Comparison of ENCODE assay signal across 10 mouse cellular contexts in the genomic region with DNA sequence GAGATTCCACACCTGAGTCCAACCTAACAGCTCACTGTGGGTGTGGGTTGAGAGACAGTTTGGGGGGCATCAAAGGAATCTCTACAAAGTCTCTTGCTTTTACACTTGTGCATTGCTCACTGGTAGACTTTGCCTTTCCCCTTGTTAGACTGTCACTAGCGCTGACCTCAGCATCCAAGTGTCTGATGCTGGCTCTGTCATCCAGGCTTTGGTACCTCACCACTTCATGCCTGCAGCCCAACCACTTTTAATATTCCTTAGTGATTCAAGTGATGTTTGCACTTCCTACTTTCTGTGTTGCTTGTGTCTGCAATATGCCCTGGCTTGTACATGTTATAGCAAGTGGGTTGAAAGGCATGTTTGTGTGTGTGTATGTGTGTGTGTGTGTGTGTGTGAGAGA.
DNase-seq lines count a peak whose midpoint lies in the region; TF ChIP-seq lines count a peak whose summit lies in the region.
"Had no signal": no experiment of that assay in that cellular context is flagged by ENCODE, and none has a peak within 500 bp of the region (broad histone marks: within the 10 kb centered on the region; RNA-seq: fewer than 3 reads in every experiment).

No protein-coding gene starts in this region.

- H3K27ac ChIP-seq in kidney, adult 2 months (ENCODE audit: insufficient read depth, low read depth, low read length) = peak overlapping the region; percentile 100; the same call in 1 of the 2 replicates

- TF ChIP-seq POLR2A in kidney, adult 2 months (IDR thresholded peaks at IDR 0.05; ENCODE audit: low read depth, low read length) = no peak

- no peaks in the 10 kb centered on the region for H3K36me3 ChIP-seq in kidney, adult 2 months (ENCODE audit: control insufficient read depth, insufficient read depth, low read length)

- no peaks in the 10 kb centered on the region for H3K27me3 ChIP-seq in kidney, adult 2 months (replicated peaks; ENCODE audit: control insufficient read depth, insufficient read depth, low read length)

- H3K4me3 ChIP-seq in kidney, adult 2 months (ENCODE audit: insufficient read depth, low read depth, low read length) = no peak overlapping the region

- 89% methylated on average over 1 of the region's 1 CpGs for WGBS in kidney, adult 2 months

- intact Hi-C loops in heart, postnatal 10 days (cut with DNase I) = no loop called here

- no peak for TF ChIP-seq CTCF in kidney, adult 2 months (conservative IDR thresholded peaks at IDR 0.05; ENCODE audit: insufficient read depth, insufficient read length, low read depth, low read length)

- peaks cover 35% of the 10 kb centered on the region for H3K4me1 ChIP-seq in kidney, adult 2 months (ENCODE audit: control insufficient read depth, insufficient read depth, low read length)

- peak; percentile 31 for DNase-seq in embryo, embryonic 10 days (ENCODE audit: low spot score)
- no peak for DNase-seq in embryo, embryonic 11 days
- DNase-seq in kidney, adult 2 months = no peak
- DNase-seq in kidney, postnatal 10 days = no peak
- peak; percentile 41 for DNase-seq in 3T3-L1 (ENCODE audit: low read depth, low spot score)
- DNase-seq in heart, postnatal 10 days = peak; percentile 29 to 44
- no peak for DNase-seq in T-cell, adult 2 months (ENCODE audit: low spot score)
- no peak for DNase-seq in left cerebral cortex, adult 11 months (ENCODE audit: low spot score)
- DNase-seq: cerebellum, adult 9-11 months; thymus, postnatal 25 days had no signal

Comparison
In these comparisons a context has a peak if more than half of its experiments do, and no peak if none do; other contexts are left out.
1. DNase-seq: peak in embryo, embryonic 10 days (single experiment), 3T3-L1 (single experiment) and heart, postnatal 10 days (2 of 2); none in embryo, embryonic 11 days (single experiment), kidney, adult 2 months (single experiment), kidney, postnatal 10 days (single experiment), T-cell, adult 2 months (single experiment) and left cerebral cortex, adult 11 months (single experiment).